Mouse (Mus musculus): ENCODE data around the gene Irx5.

DNA sequence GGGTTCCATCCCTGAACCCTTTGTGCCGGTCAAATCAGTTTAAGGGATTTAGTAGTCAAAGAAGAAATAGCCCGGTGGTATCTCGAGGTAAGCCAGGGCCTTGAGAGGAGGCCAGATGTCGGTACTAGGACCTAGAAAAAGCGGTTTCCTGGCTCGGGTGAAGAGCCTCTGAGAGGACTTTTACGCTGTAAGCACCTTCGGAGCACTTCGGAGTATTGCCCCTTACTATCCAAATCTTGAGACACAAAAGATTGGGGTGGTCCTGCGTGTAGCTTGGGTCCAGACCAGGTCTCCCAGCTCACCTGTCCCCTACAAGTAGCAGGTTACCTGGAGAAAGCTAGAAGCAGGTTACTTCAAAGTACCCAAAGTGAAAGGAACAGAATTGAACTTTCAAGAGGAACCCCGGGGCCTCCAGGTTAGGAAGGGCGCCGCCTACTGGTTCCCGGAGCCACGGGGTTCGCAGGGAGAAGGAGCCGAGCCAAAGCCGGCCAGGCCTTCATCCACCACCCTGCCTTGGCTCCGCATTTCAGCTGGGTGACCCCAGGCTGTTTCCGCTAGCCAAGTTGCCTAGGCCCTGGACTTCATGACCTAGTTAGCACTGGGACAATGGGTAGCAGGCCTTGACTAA lies 6.8 kb downstream of the Irx5 start:
- peak; percentile 74; the same call in 1 of the 2 replicates for TF ChIP-seq CTCF (IDR thresholded peaks at IDR 0.05; ENCODE audit: borderline replicate concordance, control insufficient read depth, extremely low read depth, insufficient read depth, low read length, poor library complexity)
- TF ChIP-seq POLR2A (IDR thresholded peaks at IDR 0.05; ENCODE audit: control insufficient read depth, extremely low read depth, insufficient read depth, low read length, poor library complexity), result no peak

All from thymus, adult 2 months (tissue).